Mouse (Mus musculus) testis, adult 2 months (tissue): ENCODE data around the gene Wars.

ENCODE experiments used
- CTCF ChIP-seq: fragments of 200-500 bp; IDR thresholded peaks from 2 replicates; pipeline ENCODE4 v1.5.1; 2012; ENCODE audit warnings: low read depth, mild to moderate bottlenecking, inconsistent platforms, low read length, moderate library complexity; ENCODE audit not compliant: control insufficient read depth, insufficient read depth, insufficient replicate concordance
- POLR2A ChIP-seq: fragments of 200-500 bp; IDR thresholded peaks from 2 replicates; pipeline ENCODE4 v1.6.1; 2012; ENCODE audit warnings: low read depth, mild to moderate bottlenecking, inconsistent platforms, low read length, moderate library complexity; ENCODE audit not compliant: control insufficient read depth

DNA sequence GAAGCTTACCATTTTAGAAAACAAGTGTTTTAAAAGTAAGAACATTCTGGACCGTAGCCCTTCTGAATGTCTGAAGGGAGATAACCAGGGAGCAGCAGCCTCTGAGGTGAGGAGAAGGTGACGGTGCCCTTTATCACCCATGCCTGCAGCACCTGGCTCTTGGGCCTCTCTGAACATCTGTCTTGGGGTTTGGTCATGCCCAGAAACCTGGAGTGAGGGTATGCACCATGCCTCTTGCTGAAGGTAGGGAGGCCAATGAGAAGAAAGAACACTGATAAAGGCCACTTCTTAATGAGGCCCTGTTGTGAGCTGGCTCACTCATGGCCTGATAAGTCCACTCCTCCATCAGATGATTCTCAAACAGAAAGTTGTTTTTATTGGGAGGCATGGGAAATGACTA, 34.3 kb upstream of the Wars start:
- TF ChIP-seq POLR2A, result no peak
- no peak for TF ChIP-seq CTCF
